Mouse (Mus musculus): ENCODE data around the gene Prx.

- TF ChIP-seq POLR2A (IDR thresholded peaks at IDR 0.05; ENCODE audit: borderline replicate concordance, extremely low read depth, insufficient read depth, insufficient read length, poor library complexity, severe bottlenecking) (no peak), CTCF (IDR thresholded peaks at IDR 0.05; ENCODE audit: borderline replicate concordance, extremely low read depth, insufficient read depth, insufficient read length) (no peak)
These were observed 2.5 kb downstream of the Prx start for GRCm38 (mm10) chr7:27501620-27502019.
